Mouse (Mus musculus) layer of hippocampus, postnatal 14 days (tissue): ENCODE measurements around the gene Capn6. TPM values are rescaled to one million over a fixed set of nuclear protein-coding genes. Genes with fewer than 3 reads are reported as not detected.
A peak's percentile ranks its signal among the peaks of the same experiment; 100 is the strongest.

ENCODE experiments used
- DNase-seq, 2 experiments: peaks; one replicate each; pipeline ENCODE4 v3.0.0; 2021 to 2022; ENCODE audit warnings: low spot score in 2 of 2, mixed read lengths in 1 of 2
- long read RNA-seq, 2 experiments: library from polyadenylated mRNA; stranded (forward); transcript quantifications; one replicate each; pipeline ENCODE4 v2.0.0; 2021
- microRNA-seq, 2 experiments: library from miRNA; unstranded; fragments of <30 nt; microRNA quantifications; one replicate each; pipeline ENCODE4 v1.2.0; 2021
- total RNA-seq, 2 experiments: library from RNA; stranded (reverse); gene quantifications; 2 replicates each; pipeline ENCODE4 v1.2.3; 2021

Capn6 gene
- 1 to 10 TPM in 1 of 2 experiments, under 1 TPM in 1; 0.78 to 1.0 TPM for total RNA-seq
- long read RNA-seq, experiment 1, partial matches to known transcripts = 0 of 1 reads
- long read RNA-seq, experiment 1, other reads (novel, unspliced or antisense) = 0 of 1 reads
- long read RNA-seq, experiment 2, partial matches to known transcripts = 0 of 2 reads
- long read RNA-seq, experiment 2, other reads (novel, unspliced or antisense) = 0 of 2 reads

DNA sequence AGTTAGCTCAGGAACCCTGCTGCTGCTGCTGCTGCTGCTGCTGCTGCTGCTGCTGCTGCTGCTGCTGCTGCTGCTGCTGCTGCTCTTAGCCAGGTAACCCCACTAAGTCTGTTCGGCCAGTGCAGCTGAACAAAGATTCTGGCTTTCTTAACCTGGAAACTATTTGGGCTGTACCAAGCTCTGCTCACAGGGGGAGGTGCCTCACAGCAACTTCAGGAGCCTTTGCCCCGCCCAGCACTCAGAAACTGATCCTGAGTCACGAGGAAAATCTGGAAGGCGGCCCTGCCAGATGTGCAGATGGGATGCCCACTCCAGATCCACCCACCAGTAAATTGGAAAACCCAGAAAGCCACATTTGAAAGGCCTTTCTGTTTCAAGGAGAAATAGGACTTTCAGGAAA, at the start of gene Capn6:
TSS of gene Capn6 (minus strand) at position 203 of the 400 bp plus-strand sequence.
- DNase-seq = no peak

- DNase-seq = no peak
Measured at GRCm38 (mm10) chrX:143867129-143867664, 40.0 kb upstream of the Capn6 start.

- peak in 1 of 2 experiments; percentile 3 for DNase-seq
Measured at GRCm38 (mm10) chrX:143851351-143851750, 24.1 kb upstream of the Capn6 start.

GRCm38 (mm10) chrX:143849969-143850368, 22.8 kb upstream of the Capn6 start:
- no peak for DNase-seq

- no peak for DNase-seq
Measured at GRCm38 (mm10) chrX:143846637-143847036, 19.4 kb upstream of the Capn6 start.

GRCm38 (mm10) chrX:143826521-143826920, 693 bp downstream of the Capn6 start:
- DNase-seq = no peak

GRCm38 (mm10) chrX:143818961-143819360, 8.3 kb downstream of the Capn6 start:
- no peak for DNase-seq

- no peak for DNase-seq
Measured at GRCm38 (mm10) chrX:143815948-143816347, 11.3 kb downstream of the Capn6 start.

GRCm38 (mm10) chrX:143762556-143762955, 64.7 kb downstream of the Capn6 start:
- no peak for DNase-seq

Small RNA genes lying within 50 kb of the gene (microRNA-seq; reads per million reads assigned to microRNA genes)
- gene Gm47298 = 0 reads per million in 2 experiments

Other genes starting within 250 kb of the Capn6 start
- gene Dcx, start 105.9 kb upstream of the Capn6 start, total RNA-seq = 10 to 100 TPM; 65.9 to 73.4 TPM